Mouse (Mus musculus): ENCODE results near the gene Inpp5a. TPM values are rescaled to one million over a fixed set of nuclear protein-coding genes. Genes with fewer than 3 reads are reported as not detected.

Inpp5a gene
- 10 to 100 TPM; 32.1 to 35.0 TPM for total RNA-seq (2023)

DNA sequence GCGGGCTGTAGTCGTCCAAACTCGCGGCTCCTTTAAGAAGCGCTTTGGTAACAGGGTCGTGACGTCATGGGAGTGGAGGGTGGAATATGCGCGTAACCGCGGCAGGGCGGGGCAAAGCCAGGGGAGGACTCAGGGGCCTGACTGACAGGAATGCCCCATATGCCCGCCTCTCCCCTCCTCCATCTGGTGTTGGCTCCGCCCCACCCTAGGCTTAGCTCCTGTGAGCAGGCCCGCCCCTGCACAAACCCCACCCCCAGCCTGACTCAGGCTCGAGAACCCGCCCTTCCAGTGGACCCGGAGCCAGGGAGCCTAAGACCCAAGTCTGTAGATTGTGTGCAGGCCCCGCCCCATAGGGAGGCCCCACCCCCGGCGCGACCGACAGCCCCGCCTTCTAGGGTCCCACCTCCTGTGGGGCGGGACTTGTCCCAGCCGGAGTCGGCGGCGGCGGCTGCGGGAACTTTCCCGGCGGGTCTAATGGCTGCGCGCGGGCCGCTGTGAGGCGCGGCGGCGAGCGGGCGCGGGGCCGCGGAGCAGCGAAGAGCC, at the start of gene Inpp5a:
Gene Inpp5a (plus strand): TSS at position 440 of the 543 bp plus-strand sequence.

GRCm38 (mm10) chr7:139582595-139582994, 193.7 kb downstream of the Inpp5a start, which contains the start of gene Nkx6-2:
Gene Nkx6-2 (minus strand): TSS chr7:139582797.

Other genes with a start within 250 kb of the Inpp5a start
- gene Lrrc27, start 176.1 kb upstream of the Inpp5a start, total RNA-seq (2023) = 1 to 10 TPM in 1 of 2 experiments, not detected in 1; 1.1 TPM
- gene Stk32c, start 175.8 kb upstream of the Inpp5a start, total RNA-seq (2023) = not detected
- gene Pwwp2b, start 140.6 kb upstream of the Inpp5a start, total RNA-seq (2023) = 1 to 10 TPM; 1.6 to 2.6 TPM
- not detected for gene Nkx6-2, start 193.7 kb downstream of the Inpp5a start, total RNA-seq (2023)

Measured in B cell, adult 67 days (primary cell).